Mouse (Mus musculus): ENCODE results near the gene Dbt.

DNA sequence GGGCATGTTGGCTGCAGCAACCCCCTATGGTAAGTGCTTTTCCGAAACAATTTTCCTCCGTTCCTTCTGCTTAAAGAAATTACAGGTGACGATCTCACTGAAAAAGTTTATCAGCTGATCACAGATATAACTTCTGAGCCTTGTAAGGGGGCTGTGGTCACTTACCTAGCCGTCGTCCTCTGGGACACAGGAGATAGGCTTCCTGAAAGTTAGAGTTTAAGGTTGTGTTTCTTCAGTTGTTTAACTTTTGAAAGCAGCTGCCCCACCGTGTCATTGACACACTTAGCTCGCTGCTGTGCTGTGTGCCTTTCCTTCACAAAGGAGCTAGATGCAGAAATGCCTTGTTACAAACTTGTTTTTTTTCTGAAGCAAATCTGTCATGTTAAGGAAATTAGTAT, 50.2 kb downstream of the Dbt start:
- TF ChIP-seq CTCF (IDR thresholded peaks at IDR 0.05; ENCODE audit: low read depth) (no peak), EP300 (IDR thresholded peaks at IDR 0.05; ENCODE audit: low read depth) (no peak)

Measured in liver, embryonic 14.5 days (tissue).